Mouse (Mus musculus) liver, postnatal 0 days (tissue): Measurements from ENCODE around the gene Rhox2g. TPM values are rescaled to one million over a fixed set of nuclear protein-coding genes. Genes with fewer than 3 reads are reported as not detected.

Experiments
- polyA plus RNA-seq: library from polyadenylated mRNA; unstranded; fragments of >200 nt; fragmentation: Nextera tagmentation; extraction: Ambion mirVana; gene quantifications from 2 replicates; pipeline ENCODE4 v1.2.1, GENCODE M21; 2015

Rhox2g gene
- polyA plus RNA-seq, 1 experiment from 2014 or later = not detected

Other genes starting within 250 kb of the Rhox2g start
- gene Rhox2b, start 231.4 kb downstream of the Rhox2g start, polyA plus RNA-seq = not detected in 2 replicates
- gene Rhox4b, start 211.0 kb downstream of the Rhox2g start, polyA plus RNA-seq = not detected in 2 replicates
- gene Rhox2c, start 189.8 kb downstream of the Rhox2g start, polyA plus RNA-seq = not detected in 2 replicates
- not detected in 2 replicates for gene Rhox3c, start 184.9 kb downstream of the Rhox2g start, polyA plus RNA-seq
- gene Rhox4c, start 163.1 kb downstream of the Rhox2g start, polyA plus RNA-seq = not detected in 2 replicates
- gene Rhox2d, start 150.0 kb downstream of the Rhox2g start, polyA plus RNA-seq = not detected in 2 replicates
- not detected in 2 replicates for gene Rhox4d, start 129.1 kb downstream of the Rhox2g start, polyA plus RNA-seq
- gene Rhox2e, start 113.0 kb downstream of the Rhox2g start, polyA plus RNA-seq = not detected in 2 replicates
- gene Rhox3e, start 101.5 kb downstream of the Rhox2g start, polyA plus RNA-seq = not detected in 2 replicates
- gene Rhox4e, start 86.1 kb downstream of the Rhox2g start, polyA plus RNA-seq = not detected in 2 replicates
- not detected in 2 replicates for gene Rhox2f, start 72.1 kb downstream of the Rhox2g start, polyA plus RNA-seq
- gene Rhox3f, start 62.5 kb downstream of the Rhox2g start, polyA plus RNA-seq = not detected in 2 replicates
- gene Rhox4f, start 35.8 kb downstream of the Rhox2g start, polyA plus RNA-seq = not detected in 2 replicates
- not detected in 2 replicates for gene Rhox3g, start 14.9 kb downstream of the Rhox2g start, polyA plus RNA-seq
- gene Rhox4g, start 7.9 kb upstream of the Rhox2g start, polyA plus RNA-seq = not detected in 2 replicates
- gene Rhox3h, start 25.3 kb upstream of the Rhox2g start, polyA plus RNA-seq = not detected in 2 replicates
- gene Rhox2h, start 29.8 kb upstream of the Rhox2g start, polyA plus RNA-seq = not detected in 2 replicates
- 1.3 and 1.4 TPM in 2 replicates for gene Rhox5, start 161.4 kb upstream of the Rhox2g start, polyA plus RNA-seq
- not detected in 2 replicates for gene Rhox6, start 183.4 kb upstream of the Rhox2g start, polyA plus RNA-seq
- gene Rhox7a, start 188.2 kb upstream of the Rhox2g start, polyA plus RNA-seq = not detected in 2 replicates
- gene Rhox8, start 235.5 kb upstream of the Rhox2g start, polyA plus RNA-seq = not detected in 2 replicates